Mouse (Mus musculus) lung, embryonic 15.5 days (tissue): ENCODE measurements around the gene Stat5a. TPM values are rescaled to one million over a fixed set of nuclear protein-coding genes. Genes with fewer than 3 reads are reported as not detected.
A peak's percentile ranks its signal among the peaks of the same experiment; 100 is the strongest.

ENCODE experiments used
- ATAC-seq: fragments of 200-750 bp; cut with Nextera tagmentation; 2 replicates; pipeline ENCODE4 v1.8.0; 2017; ENCODE audit warnings: moderate number of reproducible peaks, borderline replicate concordance; ENCODE audit not compliant: low FRiP score, low TSS enrichment; ENCODE audit errors: extremely low read depth
- H3K27ac ChIP-seq: fragments of 300-500 bp; sonication (generic); 2 replicates; pipeline ENCODE4 v1.5.1; 2015; ENCODE audit warnings: moderate library complexity, mild to moderate bottlenecking, inconsistent platforms
- H3K27me3 ChIP-seq: fragments of 300-500 bp; sonication (generic); 2 replicates; pipeline ENCODE4 v1.6.1; 2015; ENCODE audit warnings: inconsistent platforms
- H3K36me3 ChIP-seq: fragments of 300-500 bp; sonication (generic); 2 replicates; pipeline ENCODE4 v1.6.1; 2015; ENCODE audit warnings: inconsistent platforms
- H3K4me1 ChIP-seq: fragments of 300-500 bp; sonication (generic); 2 replicates; pipeline ENCODE4 v1.6.1; 2015; ENCODE audit warnings: inconsistent platforms
- H3K4me2 ChIP-seq: fragments of 300-500 bp; sonication (generic); 2 replicates; pipeline ENCODE4 v1.6.1; 2015; ENCODE audit warnings: inconsistent platforms, mild to moderate bottlenecking, moderate library complexity
- H3K4me3 ChIP-seq: fragments of 300-500 bp; sonication (generic); 2 replicates; pipeline ENCODE4 v1.5.1; 2015; ENCODE audit warnings: mild to moderate bottlenecking, inconsistent platforms
- H3K9ac ChIP-seq: fragments of 300-500 bp; sonication (generic); 2 replicates; pipeline ENCODE4 v1.6.1; 2015; ENCODE audit warnings: inconsistent platforms
- H3K9me3 ChIP-seq: fragments of 300-500 bp; sonication (generic); 2 replicates; pipeline ENCODE4 v1.6.1; 2016; ENCODE audit warnings: inconsistent platforms
- WGBS: fragments of 180-500 bp; shearing (Covaris S2); methylation state at CpG from one replicate; pipeline ENCODE4 v1.1.7; 2015; 5-methylcytosine and 5-hydroxymethylcytosine counted together
- polyA plus RNA-seq: library from polyadenylated mRNA; unstranded; fragments of >200 nt; fragmentation: Nextera tagmentation; extraction: Ambion mirVana; gene quantifications from 2 replicates; pipeline ENCODE4 v1.2.1, GENCODE M21; 2015

Stat5a gene
- 8.2 and 9.5 TPM in 2 replicates for polyA plus RNA-seq

- Histone ChIP-seq H3K9me3 (no peaks in the 10 kb centered on the region), H3K4me3 (peak within 1 kb of the TSS; percentile 54), H3K4me2 (peak within 1 kb of the TSS; percentile 69), H3K27me3 (peaks cover 23% of the 10 kb centered on the region), H3K27ac (peak within 1 kb of the TSS; percentile 63), H3K9ac (peak within 1 kb of the TSS; percentile 44), H3K4me1 (peaks cover 18% of the 10 kb centered on the region), H3K36me3 (no peaks in the 10 kb centered on the region)
- ATAC-seq = no peak
- WGBS = 47% methylated on average over 9 of the region's 9 CpGs
Measured at GRCm38 (mm10) chr11:100858935-100859578, at the start of gene Stat5a. Gene Stat5a (plus strand): TSS chr11:100859351.

GRCm38 (mm10) chr11:100810516-100810915, 48.6 kb upstream of the Stat5a start:
- Histone ChIP-seq H3K4me1 (peaks cover 7% of the 10 kb centered on the region; the same call in 1 of the 2 replicates), H3K9ac (no peak overlapping the region), H3K27me3 (no peaks in the 10 kb centered on the region), H3K4me3 (no peak overlapping the region), H3K4me2 (no peak overlapping the region), H3K9me3 (no peaks in the 10 kb centered on the region), H3K27ac (no peak overlapping the region), H3K36me3 (no peaks in the 10 kb centered on the region)
- 82% methylated on average over 9 of the region's 9 CpGs for WGBS
- ATAC-seq = no peak

- H3K4me1 ChIP-seq = peaks cover 10% of the 10 kb centered on the region
- no peak overlapping the region for H3K4me2 ChIP-seq
- H3K36me3 ChIP-seq = no peaks in the 10 kb centered on the region
- no peak overlapping the region for H3K4me3 ChIP-seq
- 92% methylated on average over 2 of the region's 2 CpGs for WGBS
- H3K27me3 ChIP-seq = no peaks in the 10 kb centered on the region
- no peak overlapping the region for H3K27ac ChIP-seq
- no peaks in the 10 kb centered on the region for H3K9me3 ChIP-seq
- H3K9ac ChIP-seq = no peak overlapping the region
- ATAC-seq = no peak
Measured at GRCm38 (mm10) chr11:100811132-100811531, 48.0 kb upstream of the Stat5a start.

- no peaks in the 10 kb centered on the region for H3K9me3 ChIP-seq
- no peaks in the 10 kb centered on the region for H3K36me3 ChIP-seq
- ATAC-seq = no peak; the same call in 1 of the 2 replicates
- no peaks in the 10 kb centered on the region for H3K27me3 ChIP-seq
- H3K4me3 ChIP-seq = no peak overlapping the region
- 26% methylated on average over 13 of the region's 13 CpGs for WGBS
- H3K4me2 ChIP-seq = peak overlapping the region; percentile 19; the same call in 1 of the 2 replicates
- H3K27ac ChIP-seq = no peak overlapping the region
- peaks cover 26% of the 10 kb centered on the region for H3K4me1 ChIP-seq
- H3K9ac ChIP-seq = no peak overlapping the region
Measured at GRCm38 (mm10) chr11:100814498-100814897, 44.7 kb upstream of the Stat5a start.

GRCm38 (mm10) chr11:100816342-100816741, 42.8 kb upstream of the Stat5a start:
- H3K4me2 ChIP-seq = no peak overlapping the region
- 54% methylated on average over 3 of the region's 3 CpGs for WGBS
- peaks cover 26% of the 10 kb centered on the region for H3K4me1 ChIP-seq
- H3K36me3 ChIP-seq = no peaks in the 10 kb centered on the region
- H3K9me3 ChIP-seq = no peaks in the 10 kb centered on the region
- no peak for ATAC-seq
- H3K9ac ChIP-seq = no peak overlapping the region
- no peak overlapping the region for H3K4me3 ChIP-seq
- no peaks in the 10 kb centered on the region for H3K27me3 ChIP-seq
- no peak overlapping the region for H3K27ac ChIP-seq

GRCm38 (mm10) chr11:100816801-100817200, 42.4 kb upstream of the Stat5a start:
- Histone ChIP-seq H3K4me1 (peaks cover 26% of the 10 kb centered on the region), H3K27ac (no peak overlapping the region), H3K27me3 (no peaks in the 10 kb centered on the region), H3K4me3 (no peak overlapping the region), H3K4me2 (no peak overlapping the region), H3K36me3 (no peaks in the 10 kb centered on the region), H3K9ac (no peak overlapping the region), H3K9me3 (no peaks in the 10 kb centered on the region)
- WGBS = 26% methylated on average over 4 of the region's 4 CpGs
- ATAC-seq = no peak

GRCm38 (mm10) chr11:100817311-100817710, 41.8 kb upstream of the Stat5a start:
- H3K4me1 ChIP-seq = peaks cover 26% of the 10 kb centered on the region
- H3K27ac ChIP-seq = no peak overlapping the region
- no peaks in the 10 kb centered on the region for H3K9me3 ChIP-seq
- H3K4me3 ChIP-seq = no peak overlapping the region
- WGBS = 55% methylated on average over 9 of the region's 9 CpGs
- no peak overlapping the region for H3K9ac ChIP-seq
- no peak for ATAC-seq
- no peaks in the 10 kb centered on the region for H3K27me3 ChIP-seq
- H3K36me3 ChIP-seq = no peaks in the 10 kb centered on the region
- no peak overlapping the region for H3K4me2 ChIP-seq

- ATAC-seq = no peak
- Histone ChIP-seq H3K27me3 (no peaks in the 10 kb centered on the region), H3K27ac (no peak overlapping the region), H3K36me3 (no peaks in the 10 kb centered on the region), H3K4me3 (no peak overlapping the region), H3K9ac (no peak overlapping the region), H3K9me3 (no peaks in the 10 kb centered on the region), H3K4me1 (peaks cover 26% of the 10 kb centered on the region), H3K4me2 (no peak overlapping the region)
- WGBS = 84% methylated on average over 15 of the region's 15 CpGs
Measured at GRCm38 (mm10) chr11:100818359-100819012, 40.7 kb upstream of the Stat5a start.

- no peak for ATAC-seq
Measured at GRCm38 (mm10) chr11:100819048-100819447, 40.1 kb upstream of the Stat5a start.

GRCm38 (mm10) chr11:100819626-100820025, 39.5 kb upstream of the Stat5a start:
- no peak overlapping the region for H3K9ac ChIP-seq
- no peaks in the 10 kb centered on the region for H3K27me3 ChIP-seq
- no peaks in the 10 kb centered on the region for H3K9me3 ChIP-seq
- peaks cover 21% of the 10 kb centered on the region for H3K4me1 ChIP-seq
- no peak for ATAC-seq
- no peak overlapping the region for H3K27ac ChIP-seq
- no peaks in the 10 kb centered on the region for H3K36me3 ChIP-seq
- no peak overlapping the region for H3K4me2 ChIP-seq
- 71% methylated on average over 16 of the region's 16 CpGs for WGBS
- no peak overlapping the region for H3K4me3 ChIP-seq

More at GRCm38 (mm10) chr11:100819048-100819447, 40.1 kb upstream of the Stat5a start:
- WGBS = 80% methylated on average over 8 of the region's 8 CpGs
- Histone ChIP-seq H3K4me1 (peaks cover 26% of the 10 kb centered on the region), H3K27ac (no peak overlapping the region), H3K36me3 (no peaks in the 10 kb centered on the region), H3K27me3 (no peaks in the 10 kb centered on the region), H3K4me3 (no peak overlapping the region), H3K9me3 (no peaks in the 10 kb centered on the region), H3K9ac (no peak overlapping the region), H3K4me2 (no peak overlapping the region)

GRCm38 (mm10) chr11:100820047-100820446, 39.1 kb upstream of the Stat5a start:
- Histone ChIP-seq H3K9me3 (no peaks in the 10 kb centered on the region), H3K27ac (no peak overlapping the region), H3K9ac (no peak overlapping the region), H3K36me3 (no peaks in the 10 kb centered on the region), H3K4me1 (peaks cover 19% of the 10 kb centered on the region), H3K4me3 (no peak overlapping the region), H3K4me2 (no peak overlapping the region), H3K27me3 (no peaks in the 10 kb centered on the region)
- WGBS = 84% methylated on average over 8 of the region's 8 CpGs
- ATAC-seq = no peak

GRCm38 (mm10) chr11:100821605-100822220, 37.4 kb upstream of the Stat5a start:
- Histone ChIP-seq H3K4me3 (no peak overlapping the region), H3K9me3 (no peaks in the 10 kb centered on the region), H3K9ac (no peak overlapping the region), H3K27me3 (no peaks in the 10 kb centered on the region), H3K4me2 (no peak overlapping the region), H3K4me1 (peaks cover 10% of the 10 kb centered on the region), H3K36me3 (no peaks in the 10 kb centered on the region), H3K27ac (no peak overlapping the region)
- no peak for ATAC-seq
- WGBS = 88% methylated on average over 13 of the region's 13 CpGs
